Mouse (Mus musculus) kidney, adult 2 months (tissue): Measurements from ENCODE around the gene Pole3.

Experiments used
- CTCF ChIP-seq: fragments of 200-500 bp; conservative IDR thresholded peaks from 2 replicates; pipeline ENCODE4 v1.5.1; 2011; ENCODE audit warnings: low read depth, mild to moderate bottlenecking, control low read depth, low read length, moderate library complexity, mixed read lengths; ENCODE audit not compliant: insufficient read depth, insufficient read length
- POLR2A ChIP-seq: fragments of 200-500 bp; IDR thresholded peaks from one replicate; pipeline ENCODE4 v1.6.1; 2011; ENCODE audit warnings: low read depth, low read length, control low read depth

DNA sequence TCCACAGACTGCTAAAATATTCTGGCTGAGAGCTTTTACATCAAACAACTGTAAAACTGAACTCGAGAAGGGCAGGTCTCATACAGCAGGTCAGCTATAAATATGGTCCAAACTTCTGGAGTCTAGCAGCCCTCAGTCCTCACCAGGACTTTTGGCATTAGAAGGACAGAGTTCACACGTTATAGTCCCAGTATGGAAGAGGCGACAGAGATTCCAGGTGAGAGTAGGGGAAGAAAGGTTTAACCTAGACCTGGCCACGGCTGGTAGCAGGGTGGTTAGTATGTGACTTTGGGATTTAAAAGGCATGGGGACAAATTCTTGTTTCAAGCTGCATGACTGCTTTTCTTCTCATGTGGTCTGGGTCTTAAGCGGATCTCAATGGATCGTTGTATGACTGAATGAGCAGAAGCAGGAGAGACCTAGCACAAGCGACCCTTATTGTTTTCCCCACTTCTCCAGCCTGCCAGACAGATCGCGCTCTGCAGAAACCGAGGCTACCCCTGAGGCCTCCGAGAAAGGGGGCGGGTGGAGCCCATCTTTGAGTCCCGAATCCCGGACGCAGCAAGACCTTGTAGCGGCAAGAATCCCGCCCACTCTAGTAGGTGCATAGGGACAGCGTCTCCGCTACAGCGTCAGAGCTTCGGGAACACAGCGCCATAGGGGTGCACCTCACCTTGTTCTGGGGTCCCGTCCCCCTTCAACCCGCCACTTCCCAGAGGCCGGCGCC, 5.6 kb downstream of the Pole3 start:
- TF ChIP-seq POLR2A: no peak
- no peak for TF ChIP-seq CTCF
